ENCODE assay signal across 10 mouse cellular contexts in genomic region chr5:115155156-115155631, GRCm38 (mm10). TPM values are rescaled to one million over a fixed set of nuclear protein-coding genes. Genes with fewer than 3 reads are reported as not detected.
A peak's percentile ranks its signal among the peaks of the same experiment; 100 is the strongest.
DNase-seq lines count a peak whose midpoint lies in the region; ATAC-seq and TF ChIP-seq lines count a peak whose summit lies in the region.
"Had no signal": no experiment of that assay in that cellular context is flagged by ENCODE, and none has a peak within 500 bp of the region (broad histone marks: within the 10 kb centered on the region; RNA-seq: fewer than 3 reads in every experiment).

No protein-coding gene starts in this region.

- H3K79me2 ChIP-seq in myocyte (ENCODE audit: control insufficient read depth, insufficient read depth): peaks cover 58% of the 10 kb centered on the region

- intact Hi-C loops in left cerebral cortex, adult 2 months (cut with DNase I): no loop called here
- intact Hi-C loops in left cerebral cortex, postnatal 4 days (cut with DNase I): no loop called here

- peaks cover 9% of the 10 kb centered on the region for H3K36me3 ChIP-seq in embryonic facial prominence, embryonic 12.5 days
- H3K36me3 ChIP-seq in hindbrain, postnatal 0 days (ENCODE audit: insufficient read depth, low read length): peaks cover 8% of the 10 kb centered on the region
- peaks cover 7% of the 10 kb centered on the region for H3K36me3 ChIP-seq in myocyte (ENCODE audit: control insufficient read depth, insufficient read depth)

- TF ChIP-seq CTCF in left cerebral cortex, adult 2 months (IDR thresholded peaks at IDR 0.05): no peak
- no peak for TF ChIP-seq CTCF in hindbrain, postnatal 0 days (IDR thresholded peaks at IDR 0.05; ENCODE audit: low read depth)

- H3K9me3 ChIP-seq in embryonic facial prominence, embryonic 12.5 days: no peaks in the 10 kb centered on the region
- H3K9me3 ChIP-seq in hindbrain, postnatal 0 days (ENCODE audit: low read length): no peaks in the 10 kb centered on the region

- H3K9ac ChIP-seq in embryonic facial prominence, embryonic 12.5 days: peak overlapping the region; percentile 43
- H3K9ac ChIP-seq in hindbrain, postnatal 0 days (replicated peaks; ENCODE audit: low read length): peak overlapping the region; percentile 30; the same call in 1 of the 2 replicates

- H3K27ac ChIP-seq in left cerebral cortex, adult 2 months: no peak overlapping the region; the same call in 1 of the 2 replicates
- H3K27ac ChIP-seq in embryonic facial prominence, embryonic 12.5 days: peak overlapping the region; percentile 59; the same call in 1 of the 2 replicates
- H3K27ac ChIP-seq in hindbrain, postnatal 0 days: no peak overlapping the region

- peak; percentile 65 for TF ChIP-seq POLR2A in myocyte (IDR thresholded peaks at IDR 0.05; ENCODE audit: insufficient read length, low read depth)

- H3K27me3 ChIP-seq in embryonic facial prominence, embryonic 12.5 days: no peaks in the 10 kb centered on the region
- no peaks in the 10 kb centered on the region for H3K27me3 ChIP-seq in hindbrain, postnatal 0 days (ENCODE audit: insufficient read depth, low read length)
- H3K27me3 ChIP-seq in myocyte (ENCODE audit: control insufficient read depth, insufficient read depth, insufficient read length): no peaks in the 10 kb centered on the region

- ATAC-seq in embryonic facial prominence, embryonic 12.5 days (ENCODE audit: insufficient number of reproducible peaks, insufficient read depth, low FRiP score, low TSS enrichment): no peak
- no peak for ATAC-seq in hindbrain, postnatal 0 days

- peak overlapping the region; percentile 80 for H3K4me2 ChIP-seq in embryonic facial prominence, embryonic 12.5 days (replicated peaks)
- H3K4me2 ChIP-seq in hindbrain, postnatal 0 days (ENCODE audit: low read depth, low read length): peak overlapping the region; percentile 37
- H3K4me2 ChIP-seq in myocyte (ENCODE audit: low read depth): peak overlapping the region; percentile 92

- 68% methylated on average over 13 of the region's 13 CpGs for WGBS in embryonic facial prominence, embryonic 12.5 days
- 61% methylated on average over 13 of the region's 13 CpGs for WGBS in hindbrain, postnatal 0 days

- peak overlapping the region; percentile 15 for H3K4me3 ChIP-seq in left cerebral cortex, adult 2 months
- peak overlapping the region; percentile 96 for H3K4me3 ChIP-seq in embryonic facial prominence, embryonic 12.5 days
- no peak overlapping the region for H3K4me3 ChIP-seq in hindbrain, postnatal 0 days (ENCODE audit: low read length)
- H3K4me3 ChIP-seq in myocyte: peak overlapping the region; percentile 83

- H3K4me1 ChIP-seq in embryonic facial prominence, embryonic 12.5 days: peaks cover 52% of the 10 kb centered on the region
- peaks cover 13% of the 10 kb centered on the region; the same call in 1 of the 2 replicates for H3K4me1 ChIP-seq in hindbrain, postnatal 0 days (ENCODE audit: insufficient read depth, low read length)

- no peak for DNase-seq in left cerebral cortex, adult 2 months (ENCODE audit: extremely low spot score in 1 of 2, low spot score in 2 of 2)
- no peak for DNase-seq in left cerebral cortex, adult 9 months (ENCODE audit: low spot score in 2 of 2)
- DNase-seq in hindbrain, postnatal 0 days (ENCODE audit: low spot score): no peak
- no peak for DNase-seq in left cerebral cortex, postnatal 4 days
- DNase-seq in layer of hippocampus, adult 18-20 months (ENCODE audit: low spot score in 2 of 2): no peak
- DNase-seq in layer of hippocampus, postnatal 14 days (ENCODE audit: low spot score in 2 of 2): no peak
- DNase-seq: layer of hippocampus, adult 9-11 months had no signal

- H3ac ChIP-seq in myocyte (ENCODE audit: control insufficient read depth, insufficient read length): no peak overlapping the region

TF ChIP-seq in myocyte, 11 proteins besides CTCF, POLR2A, EP300 and RAD21:
- TF ChIP-seq POLR2AphosphoS2 (IDR thresholded peaks at IDR 0.05; ENCODE audit: insufficient read length, low read depth): peak; percentile 47
- peak; percentile 88 for TF ChIP-seq SRF (IDR thresholded peaks at IDR 0.05; ENCODE audit: control insufficient read depth, insufficient read length, low read depth)
- TF ChIP-seq MYOG (IDR thresholded peaks at IDR 0.05; ENCODE audit: control insufficient read depth in 1 of 3, insufficient read depth in 1 of 3, insufficient read length in 2 of 3, low read depth in 2 of 3): peak; percentile 79 to 95 (median 91)
- TF ChIP-seq TCF12 (IDR thresholded peaks at IDR 0.05; ENCODE audit: insufficient read depth, poor library complexity, severe bottlenecking): peak; percentile 3
- TF ChIP-seq MYOD1 (IDR thresholded peaks at IDR 0.05; ENCODE audit: control insufficient read depth in 1 of 3, insufficient read length in 2 of 3, low read depth in 2 of 3): peak in 2 of 3 experiments; percentile 84 to 91
- peak; percentile 32 for TF ChIP-seq USF1 (IDR thresholded peaks at IDR 0.05; ENCODE audit: low read depth)
- no peak for TF ChIP-seq REST (IDR thresholded peaks at IDR 0.05; ENCODE audit: insufficient read depth, insufficient read length)
- no peak for TF ChIP-seq TCF3 (IDR thresholded peaks at IDR 0.05; ENCODE audit: insufficient read length, low read depth)

RNA-seq across cellular contexts. Expression of gene Mlec, which starts 2.8 kb away (rescaled TPM):
- 10 to 100 TPM; 87.8 to 89.8 TPM for total RNA-seq in left cerebral cortex, adult 2 months (2021)
- polyA plus RNA-seq in embryonic facial prominence, embryonic 12.5 days (2016; fragmentation: Nextera tagmentation; extraction: Ambion mirVana): 82.1 and 86.6 TPM in 2 replicates
- 65.5 and 80.9 TPM in 2 replicates for total RNA-seq in hindbrain, postnatal 0 days (2014; rRNA removed)
- polyA plus RNA-seq in hindbrain, postnatal 0 days (2015; fragmentation: Nextera tagmentation; extraction: Ambion mirVana): 15.5 and 20.6 TPM in 2 replicates
- polyA plus RNA-seq in myocyte (2012; fragmentation: generic; extraction: Trizol): 112 TPM
- 10 to 100 TPM; 59.5 to 79.4 TPM for total RNA-seq in left cerebral cortex, postnatal 4 days (2021)
- 10 to 100 TPM; 92.5 to 95.1 TPM for total RNA-seq in layer of hippocampus, adult 18-20 months (2021)
- total RNA-seq in layer of hippocampus, postnatal 14 days (2021): 10 to 100 TPM; 78.9 to 87.5 TPM

RNA-seq across cellular contexts. Expression of gene Unc119b, which starts 20.4 kb away (rescaled TPM):
- 10 to 100 TPM; 25.2 to 31.0 TPM for total RNA-seq in left cerebral cortex, adult 2 months (2021)
- 56.0 and 56.3 TPM in 2 replicates for polyA plus RNA-seq in embryonic facial prominence, embryonic 12.5 days (2016; fragmentation: Nextera tagmentation; extraction: Ambion mirVana)
- total RNA-seq in hindbrain, postnatal 0 days (2014; rRNA removed): 27.0 and 32.1 TPM in 2 replicates
- polyA plus RNA-seq in hindbrain, postnatal 0 days (2015; fragmentation: Nextera tagmentation; extraction: Ambion mirVana): 22.5 and 23.4 TPM in 2 replicates
- polyA plus RNA-seq in myocyte (2012; fragmentation: generic; extraction: Trizol): 24.5 TPM
- 10 to 100 TPM; 22.4 to 25.6 TPM for total RNA-seq in left cerebral cortex, postnatal 4 days (2021)
- 10 to 100 TPM; 28.1 to 30.2 TPM for total RNA-seq in layer of hippocampus, adult 18-20 months (2021)
- total RNA-seq in layer of hippocampus, postnatal 14 days (2021): 10 to 100 TPM; 31.1 to 32.2 TPM

RNA-seq across cellular contexts. Expression of gene Acads, which starts 36.0 kb away (rescaled TPM):
- 1 to 10 TPM; 6.5 to 7.2 TPM for total RNA-seq in left cerebral cortex, adult 2 months (2021)
- polyA plus RNA-seq in embryonic facial prominence, embryonic 12.5 days (2016; fragmentation: Nextera tagmentation; extraction: Ambion mirVana): 52.4 and 52.8 TPM in 2 replicates
- 30.3 and 32.5 TPM in 2 replicates for total RNA-seq in hindbrain, postnatal 0 days (2014; rRNA removed)
- 22.1 and 25.3 TPM in 2 replicates for polyA plus RNA-seq in hindbrain, postnatal 0 days (2015; fragmentation: Nextera tagmentation; extraction: Ambion mirVana)
- 82.1 TPM for polyA plus RNA-seq in myocyte (2012; fragmentation: generic; extraction: Trizol)
- total RNA-seq in left cerebral cortex, postnatal 4 days (2021): 1 to 10 TPM; 9.1 to 9.4 TPM
- 1 to 10 TPM; 7.5 to 8.1 TPM for total RNA-seq in layer of hippocampus, adult 18-20 months (2021)
- 1 to 10 TPM; 8.5 to 9.9 TPM for total RNA-seq in layer of hippocampus, postnatal 14 days (2021)

RNA-seq across cellular contexts. Expression of gene Cabp1, which starts 39.0 kb away (rescaled TPM):
- total RNA-seq in left cerebral cortex, adult 2 months (2021): 100 to 1,000 TPM; 319 to 335 TPM
- polyA plus RNA-seq in embryonic facial prominence, embryonic 12.5 days (2016; fragmentation: Nextera tagmentation; extraction: Ambion mirVana): 2.6 and 4.7 TPM in 2 replicates
- 21.4 and 34.6 TPM in 2 replicates for total RNA-seq in hindbrain, postnatal 0 days (2014; rRNA removed)
- polyA plus RNA-seq in hindbrain, postnatal 0 days (2015; fragmentation: Nextera tagmentation; extraction: Ambion mirVana): 20.9 and 23.6 TPM in 2 replicates
- 3.1 TPM for polyA plus RNA-seq in myocyte (2012; fragmentation: generic; extraction: Trizol)
- total RNA-seq in left cerebral cortex, postnatal 4 days (2021): 10 to 100 TPM; 67.0 to 67.2 TPM
- 100 to 1,000 TPM; 122 to 123 TPM for total RNA-seq in layer of hippocampus, adult 18-20 months (2021)
- total RNA-seq in layer of hippocampus, postnatal 14 days (2021): 100 to 1,000 TPM; 107 to 115 TPM

RNA-seq across cellular contexts. Expression of gene Gm10401, which starts 57.1 kb away (rescaled TPM):
- total RNA-seq in left cerebral cortex, adult 2 months (2021): not detected
- polyA plus RNA-seq in embryonic facial prominence, embryonic 12.5 days (2016; fragmentation: Nextera tagmentation; extraction: Ambion mirVana): 31.3 and 34.4 TPM in 2 replicates
- not detected in 2 replicates for total RNA-seq in hindbrain, postnatal 0 days (2014; rRNA removed)
- 38.5 and 39.3 TPM in 2 replicates for polyA plus RNA-seq in hindbrain, postnatal 0 days (2015; fragmentation: Nextera tagmentation; extraction: Ambion mirVana)
- 4.4 TPM for polyA plus RNA-seq in myocyte (2012; fragmentation: generic; extraction: Trizol)
- not detected for total RNA-seq in left cerebral cortex, postnatal 4 days (2021)
- total RNA-seq in layer of hippocampus, adult 18-20 months (2021): not detected
- not detected for total RNA-seq in layer of hippocampus, postnatal 14 days (2021)
- polyA plus RNA-seq: brain, embryonic 14.5 days had no signal

Comparison
In these comparisons a context has a peak if more than half of its experiments do, and no peak if none do; other contexts are left out.
1. H3K4me2 ChIP-seq: peak in every context shown above with its lines; median percentile 92 in myocyte; 80 in embryonic facial prominence, embryonic 12.5 days; 37 in hindbrain, postnatal 0 days.